Mouse (Mus musculus) bone marrow, adult 2 months (tissue): ENCODE results near the gene Sox2.

Experiments
- CTCF ChIP-seq: fragments of 200-500 bp; IDR thresholded peaks from 2 replicates; pipeline ENCODE4 v1.5.1; 2011; ENCODE audit warnings: low read length, control low read depth; ENCODE audit not compliant: control insufficient read depth, insufficient read depth
- POLR2A ChIP-seq: fragments of 200-500 bp; IDR thresholded peaks from 2 replicates; pipeline ENCODE4 v1.6.1; 2011; ENCODE audit warnings: low read depth, mild to moderate bottlenecking, control low read depth, low read length, borderline replicate concordance; ENCODE audit not compliant: control insufficient read depth

GRCm38 (mm10) chr3:34648105-34648832 lies 1.9 kb upstream of the Sox2 start:
- TF ChIP-seq CTCF, result no peak
- TF ChIP-seq POLR2A, result no peak
